Mouse (Mus musculus) limb, embryonic 13.5 days (tissue): ENCODE data around the gene Fat2. TPM values are rescaled to one million over a fixed set of nuclear protein-coding genes. Genes with fewer than 3 reads are reported as not detected.
A peak's percentile ranks its signal among the peaks of the same experiment; 100 is the strongest.

Experiments
- ATAC-seq: fragments of 200-750 bp; cut with Nextera tagmentation; 2 replicates; pipeline ENCODE4 v1.8.0; 2017; ENCODE audit warnings: low read depth, moderate number of reproducible peaks, moderate TSS enrichment; ENCODE audit not compliant: low FRiP score
- H3K27ac ChIP-seq: fragments of 300-500 bp; sonication (generic); 2 replicates; pipeline ENCODE4 v1.5.1; 2015; ENCODE audit warnings: inconsistent platforms, mild to moderate bottlenecking, moderate library complexity
- H3K27me3 ChIP-seq: fragments of 300-500 bp; sonication (generic); 2 replicates; pipeline ENCODE4 v1.6.1; 2015; ENCODE audit warnings: mild to moderate bottlenecking, inconsistent platforms
- H3K36me3 ChIP-seq: fragments of 300-500 bp; sonication (generic); 2 replicates; pipeline ENCODE4 v1.6.1; 2015; ENCODE audit warnings: inconsistent platforms, mild to moderate bottlenecking, moderate library complexity
- H3K4me1 ChIP-seq: fragments of 300-500 bp; sonication (generic); 2 replicates; pipeline ENCODE4 v1.6.1; 2015; ENCODE audit warnings: inconsistent platforms
- H3K4me2 ChIP-seq: fragments of 300-500 bp; sonication (generic); replicated peaks from 2 replicates; pipeline ENCODE4 v1.6.1; 2015; ENCODE audit warnings: inconsistent platforms, mild to moderate bottlenecking, moderate library complexity
- H3K4me3 ChIP-seq: fragments of 300-500 bp; sonication (generic); 2 replicates; pipeline ENCODE4 v1.5.1; 2015; ENCODE audit warnings: moderate library complexity, mild to moderate bottlenecking, inconsistent platforms
- H3K9ac ChIP-seq: fragments of 300-500 bp; sonication (generic); 2 replicates; pipeline ENCODE4 v1.6.1; 2015; ENCODE audit warnings: mild to moderate bottlenecking, inconsistent platforms
- H3K9me3 ChIP-seq: fragments of 300-500 bp; sonication (generic); 2 replicates; pipeline ENCODE4 v1.6.1; 2016; ENCODE audit warnings: inconsistent platforms
- WGBS: fragments of 180-500 bp; shearing (Covaris S2); methylation state at CpG from one replicate; pipeline ENCODE4 v1.1.7; 2015; 5-methylcytosine and 5-hydroxymethylcytosine counted together
- polyA plus RNA-seq: library from polyadenylated mRNA; unstranded; fragments of >200 nt; fragmentation: Nextera tagmentation; extraction: Ambion mirVana; gene quantifications from 2 replicates; pipeline ENCODE4 v1.2.1, GENCODE M21; 2015

Gene Fat2
- polyA plus RNA-seq, 1 experiment from 2014 or later: 0.33 TPM

DNA sequence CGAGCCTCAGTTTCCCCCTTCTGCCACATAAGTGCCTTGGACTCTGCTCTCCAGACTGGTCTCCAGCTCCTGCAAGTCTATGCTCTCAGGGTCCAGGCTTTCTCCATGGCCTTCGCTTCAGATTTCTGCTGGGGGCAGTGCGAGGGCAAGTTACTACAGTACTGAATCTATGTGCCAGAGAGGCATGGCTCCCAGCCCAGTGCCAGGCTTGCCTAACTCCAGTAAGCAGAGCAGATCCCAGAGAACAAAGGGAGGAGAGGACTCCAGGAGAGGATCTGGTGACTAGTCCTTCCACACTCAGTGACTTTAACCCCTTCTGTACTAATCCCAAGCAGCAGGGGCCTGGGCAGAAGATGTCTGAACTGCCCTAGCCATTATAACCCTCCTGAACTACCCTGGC is 28.3 kb upstream of the Fat2 start:
- no peak for ATAC-seq
- Histone ChIP-seq H3K9ac (0 out of 2 replicates have a peak overlapping the region, but pooled peaks have one; percentile 19), H3K4me2 (no peak overlapping the region), H3K36me3 (no peaks in the 10 kb centered on the region), H3K9me3 (no peaks in the 10 kb centered on the region), H3K4me3 (no peak overlapping the region), H3K4me1 (peaks cover 28% of the 10 kb centered on the region), H3K27me3 (no peaks in the 10 kb centered on the region; the same call in 1 of the 2 replicates), H3K27ac (no peak overlapping the region)
- WGBS: 72% methylated on average over 3 of the region's 3 CpGs

DNA sequence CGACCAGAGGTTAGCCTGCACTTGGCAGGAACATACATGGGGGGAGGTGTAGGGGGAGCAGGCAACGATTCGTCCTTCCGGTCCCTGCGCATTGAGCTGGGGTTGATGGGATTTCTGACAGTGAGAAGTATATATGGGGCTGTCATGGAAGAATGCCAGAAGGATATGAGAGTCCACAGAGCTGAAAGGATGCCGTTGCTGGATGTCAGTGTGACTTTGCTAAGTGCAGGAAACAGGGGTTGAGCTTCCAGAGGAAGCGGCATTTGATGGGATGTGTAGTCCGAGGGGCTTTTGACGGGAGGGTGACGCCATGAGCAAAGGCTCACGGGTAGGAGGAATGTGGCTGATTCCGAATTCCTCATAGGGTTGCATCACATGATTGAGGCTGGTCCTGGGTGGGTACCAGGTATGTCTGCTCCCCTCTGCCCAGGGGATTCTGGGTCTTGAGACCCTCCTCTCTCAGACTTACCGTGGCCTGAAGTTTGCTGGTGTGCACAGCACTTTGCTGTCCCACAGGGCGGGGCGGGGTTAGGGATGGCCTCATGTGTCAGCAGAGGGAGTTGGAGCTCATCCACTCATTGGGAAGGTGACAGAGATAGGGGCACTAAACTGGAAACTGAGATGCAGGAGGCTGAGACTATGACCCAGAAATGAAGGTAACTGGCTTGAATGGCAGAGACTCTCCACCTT is 21.9 kb upstream of the Fat2 start:
- H3K36me3 ChIP-seq: no peaks in the 10 kb centered on the region
- no peaks in the 10 kb centered on the region; the same call in 1 of the 2 replicates for H3K4me1 ChIP-seq
- ATAC-seq: no peak
- no peak overlapping the region for H3K4me3 ChIP-seq
- H3K27me3 ChIP-seq: no peaks in the 10 kb centered on the region
- no peak overlapping the region for H3K9ac ChIP-seq
- no peak overlapping the region for H3K27ac ChIP-seq
- H3K9me3 ChIP-seq: no peaks in the 10 kb centered on the region
- no peak overlapping the region for H3K4me2 ChIP-seq
- 73% methylated on average over 15 of the region's 15 CpGs for WGBS

DNA sequence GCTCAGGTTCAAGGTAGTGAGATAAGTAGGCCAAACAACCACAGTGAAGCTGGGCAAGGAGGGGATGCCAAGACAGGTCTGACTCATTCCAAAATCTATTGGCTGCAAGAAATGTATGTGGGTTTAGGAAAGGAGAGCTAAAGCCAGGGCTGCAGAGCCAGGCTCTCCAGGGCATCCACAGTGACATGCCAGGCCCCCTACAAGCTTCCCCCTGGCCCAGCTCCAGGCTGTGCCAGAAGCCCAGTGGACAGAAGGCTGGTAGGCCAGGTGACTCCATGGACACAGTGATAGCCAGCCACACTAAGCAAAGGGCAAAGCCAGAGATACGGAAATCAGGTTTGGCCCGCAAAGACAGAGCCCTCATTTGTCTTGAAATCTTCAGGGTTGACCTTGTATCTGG is 20.5 kb upstream of the Fat2 start:
- Histone ChIP-seq H3K4me1 (no peaks in the 10 kb centered on the region; the same call in 1 of the 2 replicates), H3K36me3 (no peaks in the 10 kb centered on the region), H3K27me3 (no peaks in the 10 kb centered on the region), H3K4me3 (no peak overlapping the region), H3K27ac (no peak overlapping the region), H3K9ac (no peak overlapping the region), H3K4me2 (no peak overlapping the region), H3K9me3 (no peaks in the 10 kb centered on the region)
- 98% methylated on average over 2 of the region's 2 CpGs for WGBS
- no peak for ATAC-seq

DNA sequence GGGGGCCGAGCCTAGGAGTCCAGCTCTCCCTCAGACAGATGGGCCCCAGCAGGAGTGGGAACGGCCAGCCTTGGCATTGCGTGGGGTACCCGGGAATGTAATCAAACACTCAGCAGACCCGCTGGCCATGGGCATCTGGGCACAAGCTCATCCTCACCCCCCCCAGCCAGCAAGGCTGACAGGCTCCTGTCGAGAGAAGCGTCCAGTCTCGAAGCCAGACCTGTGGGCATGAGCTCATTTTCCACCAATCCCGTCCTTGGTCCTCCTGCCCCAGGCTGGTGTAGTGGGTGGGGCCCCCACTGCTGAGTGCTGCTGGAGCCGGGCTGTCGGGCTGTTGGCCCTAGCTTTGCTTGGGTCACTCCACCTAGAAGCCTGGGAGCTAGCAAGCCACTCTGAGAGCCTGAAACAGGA is 5.6 kb upstream of the Fat2 start:
- Histone ChIP-seq H3K27ac (no peak overlapping the region), H3K4me2 (no peak overlapping the region), H3K36me3 (no peaks in the 10 kb centered on the region), H3K4me3 (no peak overlapping the region), H3K27me3 (0 out of 2 replicates have a peak, but pooled peaks cover 3% of the 10 kb centered on the region), H3K9me3 (no peaks in the 10 kb centered on the region), H3K9ac (no peak overlapping the region), H3K4me1 (no peaks in the 10 kb centered on the region; the same call in 1 of the 2 replicates)
- ATAC-seq: no peak
- 61% methylated on average over 11 of the region's 11 CpGs for WGBS

DNA sequence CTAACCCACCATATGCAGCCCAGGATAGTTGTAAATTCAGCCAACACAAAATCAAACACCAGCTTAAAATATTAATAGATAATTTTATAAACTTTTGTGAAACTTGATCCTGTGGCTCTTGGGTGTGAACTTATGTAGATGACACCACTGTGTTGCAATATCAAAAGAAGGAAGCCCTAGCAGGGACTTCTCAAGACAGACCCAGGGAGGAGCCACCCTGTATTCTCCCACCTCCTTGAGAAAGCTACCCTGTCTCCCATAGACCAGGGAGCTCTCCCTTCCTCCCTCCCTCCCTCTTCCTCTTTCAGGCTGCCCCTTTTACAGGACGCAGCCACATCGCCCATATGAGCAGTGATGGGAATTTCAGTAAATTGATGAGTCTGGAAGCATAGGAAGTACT is 4.4 kb upstream of the Fat2 start:
- no peak overlapping the region for H3K4me2 ChIP-seq
- H3K27me3 ChIP-seq: peaks cover 10% of the 10 kb centered on the region; the same call in 1 of the 2 replicates
- no peak for ATAC-seq
- peaks cover 8% of the 10 kb centered on the region for H3K4me1 ChIP-seq
- no peaks in the 10 kb centered on the region for H3K36me3 ChIP-seq
- 70% methylated on average over 2 of the region's 2 CpGs for WGBS
- no peak overlapping the region for H3K27ac ChIP-seq
- H3K9me3 ChIP-seq: no peaks in the 10 kb centered on the region
- no peak overlapping the region for H3K4me3 ChIP-seq
- no peak overlapping the region for H3K9ac ChIP-seq

DNA sequence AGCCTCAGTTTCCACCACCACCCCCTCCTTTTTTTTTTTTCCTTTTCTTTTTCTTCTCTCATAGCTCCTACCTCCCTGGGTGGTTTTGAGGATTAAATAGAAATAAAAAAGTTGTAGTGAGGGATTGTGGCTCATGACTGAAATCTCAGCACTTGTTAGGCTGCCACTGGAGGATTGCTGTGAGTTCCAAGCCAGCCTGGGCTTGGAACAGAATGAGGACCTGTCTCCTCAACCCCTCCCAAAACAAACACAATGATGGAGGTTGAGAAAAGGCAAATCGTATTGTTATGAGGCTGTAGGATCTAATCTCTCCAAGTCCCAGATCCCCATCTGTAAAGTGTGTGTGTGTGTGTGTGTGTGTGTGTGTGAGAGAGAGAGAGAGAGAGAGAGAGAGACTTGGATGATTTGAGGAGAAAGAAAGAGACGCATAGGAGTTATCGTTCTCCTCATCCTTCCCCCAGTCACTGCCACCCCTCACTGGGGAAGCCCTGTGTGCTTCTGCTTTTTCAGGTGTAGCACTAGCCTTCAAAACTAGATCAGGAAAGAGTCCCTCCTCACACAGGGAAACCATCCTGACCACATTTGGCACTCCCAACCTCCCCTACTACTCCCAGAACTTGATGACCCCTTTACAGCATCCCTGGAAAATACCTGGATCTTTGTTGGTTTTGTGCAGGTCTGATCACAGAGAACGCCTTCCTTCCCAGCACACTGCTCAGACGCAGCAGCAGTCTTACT is 837 bp upstream of the Fat2 start:
- Histone ChIP-seq H3K4me2 (no peak overlapping the region), H3K4me3 (no peak overlapping the region), H3K9me3 (no peaks in the 10 kb centered on the region), H3K36me3 (no peaks in the 10 kb centered on the region), H3K9ac (no peak overlapping the region), H3K27ac (no peak overlapping the region), H3K27me3 (peaks cover 14% of the 10 kb centered on the region; the same call in 1 of the 2 replicates), H3K4me1 (peaks cover 8% of the 10 kb centered on the region)
- 71% methylated on average over 4 of the region's 5 CpGs for WGBS
- no peak for ATAC-seq

DNA sequence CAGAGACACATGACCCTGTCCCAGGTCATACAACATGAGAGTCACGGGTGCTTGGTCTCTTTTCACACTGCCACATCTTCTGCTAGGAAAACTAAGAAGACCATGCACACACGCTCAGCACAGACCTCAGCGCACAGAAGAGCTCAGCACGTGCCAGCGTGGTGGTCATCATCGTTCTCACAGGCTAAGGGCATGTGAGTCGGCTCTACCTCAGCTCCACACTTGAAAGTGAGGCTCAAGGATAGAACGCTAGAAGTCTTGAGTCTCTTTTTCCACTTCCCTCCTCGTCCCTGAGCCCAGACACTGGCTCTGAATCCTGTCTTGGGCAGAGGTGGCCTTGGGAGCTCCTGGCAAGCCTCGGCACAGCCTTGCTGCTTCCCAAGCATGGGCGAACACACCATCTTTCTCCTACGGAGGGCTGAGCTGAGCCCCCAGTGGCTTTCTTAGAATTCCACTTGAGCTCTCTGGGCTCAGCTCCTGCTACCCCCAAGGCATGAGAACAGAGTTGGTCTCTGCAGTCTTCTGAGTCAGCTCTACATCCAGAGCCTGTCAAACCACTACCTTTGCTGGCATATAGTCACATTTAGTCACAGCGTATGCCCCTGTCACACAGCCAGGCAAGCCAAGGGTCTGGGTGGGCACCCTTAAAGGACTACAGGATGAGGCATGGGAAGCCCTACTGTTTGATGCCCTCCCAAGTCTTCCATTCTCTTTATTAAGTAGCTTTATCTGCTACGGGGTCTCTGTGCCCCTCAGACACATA is 869 bp downstream of the Fat2 start:
- H3K4me1 ChIP-seq: peaks cover 8% of the 10 kb centered on the region
- 86% methylated on average over 14 of the region's 14 CpGs for WGBS
- no peaks in the 10 kb centered on the region for H3K36me3 ChIP-seq
- H3K9me3 ChIP-seq: no peaks in the 10 kb centered on the region
- no peak overlapping the region for H3K4me3 ChIP-seq
- no peak overlapping the region for H3K9ac ChIP-seq
- H3K27ac ChIP-seq: no peak overlapping the region
- no peak overlapping the region for H3K4me2 ChIP-seq
- ATAC-seq: no peak
- peaks cover 14% of the 10 kb centered on the region; the same call in 1 of the 2 replicates for H3K27me3 ChIP-seq

DNA sequence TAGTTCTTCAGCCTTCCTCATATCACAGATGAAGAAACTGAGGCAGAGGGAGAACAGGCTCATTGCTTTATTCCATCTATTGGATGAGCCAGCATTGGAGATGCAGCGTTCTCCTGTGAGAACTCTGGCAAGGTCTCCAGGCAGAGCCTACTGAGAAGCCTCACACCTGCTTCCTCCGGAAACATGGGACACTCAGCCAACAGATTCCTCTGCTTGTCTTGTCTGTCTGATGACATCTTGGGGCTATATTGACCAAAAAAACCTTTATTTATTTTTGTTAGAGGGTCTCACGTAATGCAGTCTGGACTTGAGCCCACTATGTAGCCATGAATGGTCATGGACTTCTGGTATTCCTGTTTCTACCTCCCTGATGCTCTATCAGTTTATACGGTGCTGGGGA is 1.8 kb downstream of the Fat2 start:
- Histone ChIP-seq H3K9ac (no peak overlapping the region), H3K4me3 (no peak overlapping the region), H3K36me3 (no peaks in the 10 kb centered on the region), H3K4me1 (peaks cover 16% of the 10 kb centered on the region), H3K9me3 (no peaks in the 10 kb centered on the region), H3K27ac (no peak overlapping the region), H3K4me2 (no peak overlapping the region), H3K27me3 (peaks cover 14% of the 10 kb centered on the region; the same call in 1 of the 2 replicates)
- WGBS: 85% methylated on average over 4 of the region's 4 CpGs
- ATAC-seq: no peak

DNA sequence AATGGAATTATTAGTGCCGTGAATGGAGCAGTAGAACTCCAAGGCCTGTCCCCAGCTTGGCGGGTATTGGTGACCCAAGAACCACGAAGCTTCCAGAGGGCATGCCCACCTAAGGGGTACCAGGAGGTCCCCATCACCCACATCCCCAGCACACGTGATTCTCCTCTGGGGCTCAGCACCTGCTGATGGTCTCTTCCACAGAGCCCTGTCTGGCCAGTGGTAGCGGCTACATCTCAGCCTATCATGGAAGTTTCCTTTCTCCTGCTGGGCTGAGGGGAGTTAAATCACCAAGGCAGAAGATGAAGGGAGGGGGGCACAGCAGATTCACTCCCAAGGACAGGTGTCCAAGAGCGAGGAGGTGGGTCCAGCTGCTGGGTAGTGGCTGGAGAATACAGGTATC is 2.3 kb downstream of the Fat2 start:
- H3K27ac ChIP-seq: no peak overlapping the region
- 0 out of 2 replicates have a peak, but pooled peaks cover under 1% of the 10 kb centered on the region for H3K9me3 ChIP-seq
- peaks cover 17% of the 10 kb centered on the region for H3K4me1 ChIP-seq
- H3K27me3 ChIP-seq: peaks cover 14% of the 10 kb centered on the region; the same call in 1 of the 2 replicates
- ATAC-seq: no peak
- H3K36me3 ChIP-seq: no peaks in the 10 kb centered on the region
- H3K4me2 ChIP-seq: no peak overlapping the region
- no peak overlapping the region for H3K4me3 ChIP-seq
- 78% methylated on average over 6 of the region's 6 CpGs for WGBS
- no peak overlapping the region for H3K9ac ChIP-seq

DNA sequence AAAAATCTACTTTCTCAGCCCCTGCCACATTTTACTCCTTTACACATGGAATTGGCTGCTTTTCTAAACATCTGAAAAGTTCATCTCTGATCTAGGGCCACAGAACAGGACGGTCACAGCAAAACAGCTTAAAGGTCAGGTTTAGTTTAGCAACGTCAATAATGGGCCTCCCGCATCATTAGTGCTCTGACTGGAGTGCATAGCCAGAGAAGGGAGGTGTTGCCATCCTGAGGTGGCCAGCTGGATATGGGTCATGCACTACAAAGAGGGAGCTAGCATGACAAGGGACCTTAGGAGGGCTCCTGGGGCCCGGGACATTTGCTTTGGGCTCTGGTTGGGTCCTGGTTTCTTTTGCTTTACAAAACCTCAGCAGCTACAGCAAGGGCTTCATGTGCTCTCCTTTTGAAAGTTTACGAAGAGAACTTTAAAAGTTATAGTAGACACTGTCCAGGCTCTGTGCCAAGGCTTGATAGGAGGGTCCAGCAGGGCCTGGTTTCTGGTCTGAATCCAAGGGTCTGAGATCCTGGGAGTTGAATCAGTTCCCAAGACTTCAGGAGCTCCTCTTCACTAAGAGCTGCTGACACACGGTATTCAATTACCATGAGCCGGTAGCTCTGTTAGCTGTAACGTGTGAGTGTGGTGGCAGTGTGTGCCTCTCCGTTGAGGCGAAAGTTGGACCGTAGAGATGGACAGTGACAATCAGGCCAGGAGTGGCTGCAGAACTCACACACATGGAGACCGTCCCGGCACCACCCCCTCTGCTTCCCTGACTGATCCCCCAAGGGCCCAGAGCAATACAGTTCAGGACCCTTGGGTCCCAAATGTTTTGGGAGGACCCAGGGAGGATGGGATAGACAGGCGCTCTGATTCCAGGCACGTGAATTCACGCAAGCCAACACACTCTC is 6.2 kb downstream of the Fat2 start:
- 77% methylated on average over 16 of the region's 16 CpGs for WGBS
- no peak for ATAC-seq
- no peak overlapping the region for H3K27ac ChIP-seq

More for the DNA sequence above, 6.2 kb downstream of the Fat2 start:
- H3K4me1 ChIP-seq: peaks cover 17% of the 10 kb centered on the region; the same call in 1 of the 2 replicates
- H3K27me3 ChIP-seq: no peaks in the 10 kb centered on the region
- no peak overlapping the region for H3K4me2 ChIP-seq
- 0 out of 2 replicates have a peak, but pooled peaks cover 2% of the 10 kb centered on the region for H3K9me3 ChIP-seq
- H3K36me3 ChIP-seq: no peaks in the 10 kb centered on the region
- no peak overlapping the region for H3K4me3 ChIP-seq
- no peak overlapping the region for H3K9ac ChIP-seq
